11 mouse cellular contexts compared by ENCODE assay signal in the genomic region with DNA sequence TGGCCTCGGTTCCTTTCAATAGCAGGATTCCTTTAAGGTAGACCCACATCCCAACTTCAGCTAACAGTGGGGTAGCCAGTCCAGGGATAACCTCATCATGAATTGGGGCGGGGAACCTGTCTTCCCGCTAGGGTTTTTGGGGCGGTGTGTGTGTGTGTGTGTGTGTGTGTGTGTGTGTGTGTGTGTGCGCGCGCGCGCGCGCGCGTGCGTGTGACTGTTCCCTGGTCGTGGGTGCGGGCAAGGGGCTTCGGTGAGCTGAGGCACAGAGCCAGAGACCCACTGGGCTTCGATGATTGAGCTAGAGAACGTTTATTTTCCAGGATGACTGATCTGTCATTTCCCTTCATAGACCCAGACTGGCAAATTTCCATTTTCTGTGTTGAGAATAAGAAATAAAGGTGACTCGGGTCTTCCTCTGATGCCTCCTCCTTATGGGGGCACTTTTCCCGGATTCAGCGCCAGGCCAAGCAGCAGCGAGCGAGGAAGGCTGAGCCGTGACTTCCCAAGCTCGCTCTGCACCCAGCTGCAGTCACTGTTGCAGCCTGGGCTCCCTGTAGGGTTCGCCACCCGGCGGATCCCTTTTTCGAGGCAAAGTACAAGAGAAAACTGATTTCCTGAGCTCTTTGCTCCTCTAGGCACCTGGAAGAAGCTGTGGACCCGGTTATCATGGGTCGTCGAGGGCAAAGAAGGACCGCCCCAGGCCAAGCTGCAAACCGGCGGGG. TPM values are rescaled to one million over a fixed set of nuclear protein-coding genes. Genes with fewer than 3 reads are reported as not detected.
DNase-seq lines count a peak whose midpoint lies in the region; ATAC-seq and TF ChIP-seq lines count a peak whose summit lies in the region.
"Had no signal": no experiment of that assay in that cellular context is flagged by ENCODE, and none has a peak within 500 bp of the region (broad histone marks: within the 10 kb centered on the region; RNA-seq: fewer than 3 reads in every experiment).

No protein-coding gene starts in this region.

- TF ChIP-seq EP300 in stomach, postnatal 0 days (optimal IDR thresholded peaks at IDR 0.05) = no peak

- H3K9me3 ChIP-seq in lung, embryonic 14.5 days (ENCODE audit: low read depth, low read length) = no peaks in the 10 kb centered on the region
- H3K9me3 ChIP-seq in limb, embryonic 12.5 days = no peaks in the 10 kb centered on the region
- H3K9me3 ChIP-seq in stomach, postnatal 0 days (ENCODE audit: control insufficient read depth, low read length) = no peaks in the 10 kb centered on the region
- H3K9me3 ChIP-seq: liver, embryonic 15.5 days had no signal

- H3K27me3 ChIP-seq in lung, embryonic 14.5 days (ENCODE audit: insufficient read depth, low read length) = peaks cover 74% of the 10 kb centered on the region
- peaks cover 78% of the 10 kb centered on the region for H3K27me3 ChIP-seq in limb, embryonic 12.5 days
- H3K27me3 ChIP-seq in stomach, postnatal 0 days (ENCODE audit: control insufficient read depth, insufficient read depth, low read length) = peaks cover 5% of the 10 kb centered on the region

- H3K9ac ChIP-seq in lung, embryonic 14.5 days = no peak overlapping the region
- H3K9ac ChIP-seq in limb, embryonic 12.5 days (replicated peaks) = no peak overlapping the region
- H3K9ac ChIP-seq in stomach, postnatal 0 days (ENCODE audit: low read length) = no peak overlapping the region
- H3K9ac ChIP-seq: liver, embryonic 15.5 days had no signal

- no peak overlapping the region for H3K4me3 ChIP-seq in lung, embryonic 14.5 days (ENCODE audit: low read depth, low read length)
- H3K4me3 ChIP-seq in limb, embryonic 12.5 days (replicated peaks) = peak overlapping the region; percentile 22
- H3K4me3 ChIP-seq in stomach, postnatal 0 days (ENCODE audit: low read depth, low read length) = no peak overlapping the region
- H3K4me3 ChIP-seq: liver, embryonic 15.5 days had no signal

- no peaks in the 10 kb centered on the region for H3K4me1 ChIP-seq in lung, embryonic 14.5 days (ENCODE audit: insufficient read depth)
- H3K4me1 ChIP-seq in limb, embryonic 12.5 days (replicated peaks) = peaks cover 5% of the 10 kb centered on the region
- no peaks in the 10 kb centered on the region for H3K4me1 ChIP-seq in stomach, postnatal 0 days (replicated peaks; ENCODE audit: control insufficient read depth, insufficient read depth)
- H3K4me1 ChIP-seq: liver, embryonic 15.5 days had no signal

- TF ChIP-seq CTCF in lung, embryonic 14.5 days (IDR thresholded peaks at IDR 0.05; ENCODE audit: low read depth) = no peak
- no peak for TF ChIP-seq CTCF in stomach, postnatal 0 days (IDR thresholded peaks at IDR 0.05; ENCODE audit: low read depth)

- H3K36me3 ChIP-seq in lung, embryonic 14.5 days (ENCODE audit: insufficient read depth) = no peaks in the 10 kb centered on the region
- H3K36me3 ChIP-seq in limb, embryonic 12.5 days = no peaks in the 10 kb centered on the region
- H3K36me3 ChIP-seq in stomach, postnatal 0 days (ENCODE audit: control insufficient read depth, insufficient read depth, low read length) = no peaks in the 10 kb centered on the region
- H3K36me3 ChIP-seq: liver, embryonic 15.5 days had no signal

- H3K27ac ChIP-seq in lung, embryonic 14.5 days (ENCODE audit: low read depth) = no peak overlapping the region
- H3K27ac ChIP-seq in limb, embryonic 12.5 days = no peak overlapping the region
- H3K27ac ChIP-seq in stomach, postnatal 0 days (replicated peaks) = no peak overlapping the region
- H3K27ac ChIP-seq: kidney, postnatal 0 days; liver, embryonic 15.5 days had no signal

- peak; percentile 52; the same call in 1 of the 2 replicates for ATAC-seq in lung, embryonic 14.5 days (ENCODE audit: insufficient read depth)
- ATAC-seq in limb, embryonic 12.5 days (ENCODE audit: insufficient number of reproducible peaks, insufficient read depth, low FRiP score, low TSS enrichment, low read depth) = no peak; the same call in 1 of the 2 replicates
- no peak for ATAC-seq in stomach, postnatal 0 days (ENCODE audit: low FRiP score, low TSS enrichment)
- no peak for ATAC-seq in megakaryocyte progenitor cell, adult 5-6 weeks (replicated peaks; ENCODE audit: poor library complexity)

- WGBS in lung, embryonic 14.5 days = 2% methylated on average over 36 of the region's 36 CpGs
- 2% methylated on average over 36 of the region's 36 CpGs for WGBS in limb, embryonic 12.5 days
- 6% methylated on average over 36 of the region's 36 CpGs for WGBS in stomach, postnatal 0 days

- H3K4me2 ChIP-seq in lung, embryonic 14.5 days = peak overlapping the region; percentile 7; the same call in 1 of the 2 replicates
- peak overlapping the region; percentile 43 for H3K4me2 ChIP-seq in limb, embryonic 12.5 days
- H3K4me2 ChIP-seq in stomach, postnatal 0 days (replicated peaks; ENCODE audit: low read depth) = no peak overlapping the region
- H3K4me2 ChIP-seq: liver, embryonic 15.5 days had no signal

- DNase-seq in cerebellum, postnatal 10 days = peak; percentile 42 to 51
- no peak for DNase-seq in cerebellum, adult 11 months
- DNase-seq in lung, embryonic 14.5 days = peak; percentile 45
- DNase-seq in lung, postnatal 14 days = no peak
- peak; percentile 25 for DNase-seq in stomach, postnatal 0 days (ENCODE audit: low spot score)
- DNase-seq in spleen, postnatal 14 days (ENCODE audit: low spot score in 2 of 2) = no peak
- DNase-seq: spleen, adult 18-20 months had no signal

RNA-seq across cellular contexts. Expression of gene Fezf1, which starts 12.0 kb away (rescaled TPM):
- polyA plus RNA-seq in lung, embryonic 14.5 days (2014; fragmentation: Nextera tagmentation; extraction: Ambion mirVana) = not detected in 2 replicates
- not detected in 2 replicates for polyA plus RNA-seq in limb, embryonic 12.5 days (2016; fragmentation: Nextera tagmentation; extraction: Ambion mirVana)
- polyA plus RNA-seq in stomach, postnatal 0 days (2015; fragmentation: Nextera tagmentation; extraction: Ambion mirVana) = not detected in 2 replicates
- not detected in 2 replicates for total RNA-seq in megakaryocyte progenitor cell, adult 5-6 weeks (2015)
- total RNA-seq in megakaryocyte progenitor cell, adult 5-6 weeks (2017) = 0.12 TPM in 1 of 2 replicates, not detected in the other
- polyA plus RNA-seq: kidney, postnatal 0 days had no signal

Comparison
In these comparisons a context has a peak if more than half of its experiments do, and no peak if none do; other contexts are left out.
1. DNase-seq: peak in cerebellum, postnatal 10 days (2 of 2), lung, embryonic 14.5 days (single experiment) and stomach, postnatal 0 days (single experiment); none in cerebellum, adult 11 months (single experiment), lung, postnatal 14 days (single experiment) and spleen, postnatal 14 days (0 of 2).